Mouse (Mus musculus) stomach, postnatal 0 days (tissue): ENCODE measurements around the gene Fgfr2.

ENCODE experiments used
- CTCF ChIP-seq: IDR thresholded peaks from 2 replicates; pipeline ENCODE4 v1.5.1; 2016; ENCODE audit warnings: antibody characterized with exemption, low read depth, mild to moderate bottlenecking, moderate library complexity
- EP300 ChIP-seq: optimal IDR thresholded peaks from 2 replicates; pipeline ENCODE3; 2016; ENCODE audit warnings: antibody characterized with exemption

DNA sequence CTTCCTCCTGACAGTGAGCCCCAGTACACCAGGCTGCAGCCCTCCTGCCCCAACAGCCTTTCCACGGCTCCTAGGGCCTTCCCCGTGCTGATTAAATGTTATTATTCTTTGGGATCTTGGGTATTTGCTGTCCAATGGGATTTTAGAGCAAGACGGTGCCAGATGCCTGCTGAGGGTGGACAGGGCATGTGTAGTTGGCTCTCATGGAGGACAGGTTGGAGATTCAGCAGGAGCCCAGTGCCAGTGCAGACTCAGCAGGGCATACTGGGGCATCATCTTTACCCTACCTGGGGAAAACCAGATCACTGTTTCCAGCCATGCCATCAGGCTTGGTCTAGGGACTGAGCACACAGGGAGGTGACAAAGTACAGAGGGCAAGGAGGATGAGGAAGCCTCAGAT, 892.2 kb downstream of the Fgfr2 start:
- TF ChIP-seq CTCF (no peak), EP300 (no peak)
